Mouse (Mus musculus): ENCODE data around the gene C2cd4a.

GRCm38 (mm10) chr9:67864011-67864410 lies 31.9 kb upstream of the C2cd4a start:
- TF ChIP-seq CTCF (IDR thresholded peaks at IDR 0.05; ENCODE audit: low read depth, low read length) = no peak
- no peak for TF ChIP-seq POLR2AphosphoS5 (IDR thresholded peaks at IDR 0.05; ENCODE audit: insufficient replicate concordance, low read depth, low read length)
